Mouse (Mus musculus): ENCODE measurements around the gene Dcaf1.

Dcaf1 gene

GRCm38 (mm10) chr9:106879471-106879870 lies 57.8 kb downstream of the Dcaf1 start:
- no peak for DNase-seq (ENCODE audit: low read depth, low spot score)

GRCm38 (mm10) chr9:106881071-106881755 lies 59.5 kb downstream of the Dcaf1 start:
- DNase-seq (ENCODE audit: low read depth, low spot score): no peak

DNA sequence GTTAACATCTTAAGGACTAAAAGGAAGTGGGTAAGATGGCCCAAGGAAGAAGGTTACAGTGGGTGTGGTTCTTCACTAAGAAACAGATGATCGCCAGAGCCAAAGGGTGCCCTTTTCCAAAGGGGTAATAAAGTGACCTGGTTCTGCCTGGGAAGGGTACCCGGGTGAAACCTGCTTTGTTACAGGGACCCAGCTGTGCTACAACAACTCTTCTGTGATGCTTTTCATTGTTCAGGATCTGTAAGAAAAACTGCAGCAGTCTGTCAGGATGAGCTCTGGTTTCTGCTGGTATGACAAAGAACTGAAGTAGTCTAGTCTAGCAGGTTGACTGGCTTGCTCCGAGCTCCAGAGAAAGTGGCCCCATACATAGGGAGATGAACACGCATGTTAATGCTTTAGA lies 60.5 kb downstream of the Dcaf1 start:
- DNase-seq (ENCODE audit: low read depth, low spot score): no peak

GRCm38 (mm10) chr9:106883085-106883484 lies 61.4 kb downstream of the Dcaf1 start:
- DNase-seq (ENCODE audit: low read depth, low spot score): no peak

DNA sequence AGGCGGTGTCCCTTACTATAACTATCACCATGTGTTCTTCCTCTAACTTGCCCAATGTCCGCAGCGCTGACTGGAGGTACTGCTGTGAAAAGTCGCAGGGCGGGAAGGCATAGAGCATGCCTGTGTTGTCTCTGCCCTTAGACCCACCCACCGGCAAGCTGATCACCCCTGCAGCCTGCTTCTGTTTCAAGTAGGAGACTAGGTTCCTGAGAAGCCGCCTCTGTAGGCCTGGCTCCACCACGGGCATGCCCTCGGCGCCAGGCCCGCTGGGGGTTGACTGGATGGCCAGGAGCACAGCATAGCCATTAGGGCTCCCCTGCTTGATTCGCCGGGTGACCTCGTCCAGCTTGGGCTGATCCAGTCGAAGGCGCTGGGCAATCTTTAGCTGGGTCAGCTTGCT lies 62.6 kb downstream of the Dcaf1 start:
- no peak for DNase-seq (ENCODE audit: low read depth, low spot score)

DNA sequence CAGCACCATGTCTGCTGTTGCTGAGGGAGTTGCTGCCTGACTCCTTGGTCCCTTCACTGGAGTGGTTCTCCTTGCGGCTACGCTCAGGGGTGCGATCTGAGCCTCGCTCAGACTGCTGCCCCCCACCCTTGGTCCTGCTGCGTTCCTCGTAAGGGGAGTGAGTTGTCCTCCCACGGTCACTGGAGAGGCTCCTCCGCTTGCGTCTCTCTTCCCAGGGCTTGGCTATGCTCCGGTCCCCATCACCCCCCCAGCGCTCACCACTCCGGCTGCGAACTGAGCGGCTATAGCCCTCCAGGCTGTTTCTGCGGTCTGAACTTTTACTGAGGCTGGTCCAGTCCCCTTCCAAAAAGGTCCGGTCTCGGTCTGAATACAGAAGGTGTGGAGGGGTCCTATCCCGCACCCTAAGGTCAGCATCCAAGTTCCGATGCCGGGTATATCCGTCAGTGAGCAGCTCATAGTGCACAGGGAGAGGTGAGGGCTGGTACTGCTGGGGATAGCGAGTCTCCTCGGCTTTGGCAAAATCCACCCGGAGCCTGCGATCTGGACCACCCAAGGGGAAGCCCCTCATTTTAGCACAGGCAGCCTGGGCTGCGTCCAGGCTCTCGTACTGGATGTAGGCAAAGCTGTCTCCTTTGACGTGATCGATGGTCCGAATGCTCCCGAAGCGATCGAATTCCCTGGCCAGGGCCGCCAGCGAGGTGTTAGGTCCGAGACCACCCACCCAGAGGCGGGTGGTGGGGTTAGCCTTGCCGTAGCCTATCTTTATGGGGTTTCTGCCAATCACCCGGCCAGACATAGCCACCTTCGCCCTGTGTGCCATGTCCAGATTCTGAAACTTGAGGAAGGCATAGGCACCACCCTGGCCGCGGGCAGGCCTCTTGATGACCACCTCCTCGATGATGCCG lies 63.6 kb downstream of the Dcaf1 start:
- DNase-seq (ENCODE audit: low read depth, low spot score): no peak

DNA sequence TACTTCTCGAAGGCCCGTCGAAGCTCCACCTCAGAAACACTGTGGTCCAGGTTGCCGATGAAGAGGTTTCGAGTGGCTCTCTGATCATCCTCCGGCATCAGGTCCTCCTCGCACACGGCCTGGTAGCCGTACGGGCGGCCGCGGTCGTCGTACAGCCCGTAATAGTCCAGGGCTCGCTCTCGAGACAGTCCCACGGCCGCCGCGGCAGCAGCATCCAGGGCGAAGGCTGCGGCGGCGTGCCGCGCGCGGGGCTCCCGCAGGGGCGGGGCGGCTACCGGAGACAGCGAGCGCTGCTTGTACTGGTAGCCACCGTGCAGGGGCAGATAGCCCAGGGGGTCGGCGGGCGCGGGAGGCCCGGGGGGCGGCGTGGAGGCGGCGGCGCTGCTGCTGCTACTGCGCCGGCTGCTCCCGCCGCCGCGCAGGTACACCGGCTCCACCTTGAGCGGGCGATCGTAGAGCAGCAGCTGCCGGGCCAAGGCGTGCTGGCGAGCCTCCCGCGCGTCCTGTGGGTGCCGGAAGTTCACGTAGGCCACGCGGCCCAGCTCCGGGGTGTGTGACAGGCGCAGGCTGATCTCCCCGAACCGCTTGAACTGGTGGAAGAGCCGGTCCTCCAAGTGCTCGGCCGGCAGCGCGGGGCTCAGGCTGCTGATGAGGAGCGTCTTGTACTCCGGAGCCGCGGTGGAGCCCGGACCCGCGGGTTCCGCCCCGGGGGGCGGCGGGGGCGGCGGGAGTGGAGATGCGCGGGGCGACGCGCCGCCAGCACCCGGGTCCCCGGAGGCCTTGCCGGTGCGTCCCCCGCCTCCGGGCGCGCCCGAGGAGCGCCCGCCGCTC lies 64.4 kb downstream of the Dcaf1 start:
- DNase-seq (ENCODE audit: low read depth, low spot score): no peak

- peak; percentile 98 for DNase-seq (ENCODE audit: low read depth, low spot score)
Observed at GRCm38 (mm10) chr9:106886828-106887702, 65.4 kb downstream of the Dcaf1 start, which contains the start of gene Rbm15b. Rbm15b (minus strand) TSS chr9:106887428.

GRCm38 (mm10) chr9:106888346-106888745 lies 66.7 kb downstream of the Dcaf1 start:
- DNase-seq (ENCODE audit: low read depth, low spot score): no peak

DNA sequence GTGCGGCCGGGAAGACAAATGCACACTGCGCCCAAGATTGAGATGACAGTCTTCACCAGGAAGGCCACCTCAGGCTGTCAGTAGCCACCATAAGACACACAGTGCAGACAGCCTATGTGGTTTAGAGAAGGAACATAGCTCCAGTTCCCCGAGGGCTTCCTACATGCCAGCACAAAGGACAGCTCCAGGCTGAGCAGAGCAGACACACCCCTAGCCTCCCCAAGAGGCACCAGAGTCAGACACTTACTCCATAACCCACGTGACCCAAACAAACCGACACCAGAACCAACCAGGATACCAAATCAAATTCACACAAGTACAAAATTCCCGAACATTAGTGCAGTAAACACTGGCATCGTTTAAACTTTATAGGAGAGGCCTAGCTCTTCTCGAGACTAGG lies 67.6 kb downstream of the Dcaf1 start:
- no peak for DNase-seq (ENCODE audit: low read depth, low spot score)

DNA sequence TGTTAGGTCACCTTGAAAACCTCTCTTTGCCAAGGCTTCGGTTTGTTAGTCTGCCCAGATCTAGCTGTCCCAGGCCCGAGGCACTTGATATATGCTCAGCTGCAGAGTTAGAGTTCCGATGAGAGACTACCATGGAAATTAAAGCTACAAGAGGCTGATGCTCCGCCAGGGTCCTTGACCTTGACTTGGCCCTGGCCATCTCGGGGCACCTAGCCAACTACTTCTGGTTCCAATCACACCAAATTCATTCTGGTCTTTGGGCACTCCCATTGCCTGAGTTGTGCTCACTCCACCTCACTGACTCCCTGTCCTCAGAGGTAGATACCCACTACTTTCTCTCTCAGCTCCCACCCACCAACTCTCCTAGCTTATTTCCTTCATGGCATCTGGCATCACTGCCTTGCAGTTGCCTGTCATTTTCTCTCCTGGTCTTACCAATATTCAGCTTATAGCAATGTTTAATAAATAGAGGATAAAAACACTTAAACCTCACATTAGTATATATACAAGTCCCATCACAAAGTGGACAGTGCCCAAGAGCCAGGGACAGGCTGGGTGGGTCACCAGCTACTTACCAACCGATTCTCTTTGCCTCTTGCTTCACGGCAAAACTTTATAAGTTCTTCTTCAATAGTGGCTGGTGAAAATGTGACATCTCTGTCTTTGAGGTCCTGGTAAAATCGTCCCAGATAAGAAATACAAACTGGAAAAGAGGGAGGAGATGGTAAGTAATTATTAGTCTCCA lies 69.0 kb downstream of the Dcaf1 start:
- no peak for DNase-seq (ENCODE audit: low read depth, low spot score)

DNA sequence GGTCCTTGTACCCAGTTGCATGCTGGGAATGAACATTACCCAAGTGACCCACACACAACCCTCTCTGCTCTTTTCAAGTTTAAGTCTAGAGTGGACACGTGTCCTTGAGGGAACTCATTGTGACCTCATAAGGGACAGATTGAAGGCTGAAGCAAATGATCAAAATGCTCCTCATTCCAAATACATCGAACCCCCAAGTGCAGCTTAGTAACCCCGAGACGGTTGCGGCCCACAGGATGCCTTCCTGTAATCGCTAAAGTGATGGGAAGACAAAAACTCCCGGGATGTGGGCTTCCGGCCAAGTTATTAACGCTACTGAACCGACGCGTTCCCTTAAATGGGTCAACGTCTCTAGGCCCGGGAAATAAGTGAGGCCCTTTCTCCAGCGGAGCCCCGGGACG lies 69.7 kb downstream of the Dcaf1 start:
- DNase-seq (ENCODE audit: low read depth, low spot score): no peak

DNA sequence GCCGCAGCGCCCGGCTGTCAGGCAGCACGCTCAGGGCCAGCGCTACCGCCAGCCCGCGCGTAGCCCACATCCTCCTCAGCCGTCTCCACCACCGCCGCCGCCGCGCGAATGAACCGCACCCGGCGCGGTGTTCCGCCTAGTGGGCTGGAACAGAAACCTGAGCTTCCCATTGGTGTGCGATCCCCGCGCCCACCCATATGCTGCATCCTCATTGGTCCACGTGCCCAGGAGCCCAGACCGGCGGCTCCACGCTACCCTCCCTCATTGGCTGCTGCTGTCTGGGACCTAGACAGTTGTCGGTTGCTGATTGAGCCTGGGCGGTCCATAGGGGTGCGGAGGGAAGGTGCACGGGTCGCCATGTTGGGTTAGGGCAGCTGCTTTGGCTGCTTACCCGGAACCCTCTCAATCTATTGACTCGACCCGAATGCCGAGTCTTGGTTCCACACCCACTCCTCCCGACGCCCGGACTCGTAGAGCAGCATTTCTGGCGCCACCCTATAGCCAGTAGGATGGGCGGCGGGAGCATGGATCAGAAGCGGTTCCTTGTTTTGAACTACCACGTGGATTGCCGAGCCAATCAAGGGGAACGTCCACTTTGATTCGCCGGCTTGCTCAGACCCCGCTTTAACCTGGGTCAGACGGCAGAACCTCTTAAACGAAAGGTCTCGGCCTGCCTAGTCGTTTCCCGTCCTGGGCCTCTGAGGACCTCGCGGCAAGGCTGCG lies 70.3 kb downstream of the Dcaf1 start, which contains the start of gene Manf:
Gene Manf, minus strand, starts transcription at position 151 of the 723 bp plus-strand sequence.
- peak; percentile 98 for DNase-seq (ENCODE audit: low read depth, low spot score)

DNA sequence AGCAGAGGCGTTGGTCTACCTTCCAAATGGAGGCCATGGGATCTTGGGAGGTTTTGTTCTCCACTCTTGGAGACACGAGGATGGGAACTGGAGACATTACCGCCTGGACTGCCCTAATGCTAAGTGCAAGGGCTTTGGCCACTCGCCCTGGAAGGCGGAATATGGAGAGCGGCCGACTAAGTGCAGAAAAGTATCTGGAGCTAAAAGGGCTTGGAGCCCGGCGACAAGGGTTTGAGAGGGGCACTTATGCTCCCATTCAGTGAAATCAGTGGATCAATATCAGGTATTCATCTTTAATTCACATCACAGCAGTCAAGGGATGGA lies 70.8 kb downstream of the Dcaf1 start:
- DNase-seq (ENCODE audit: low read depth, low spot score): no peak

GRCm38 (mm10) chr9:106893327-106893726 lies 71.7 kb downstream of the Dcaf1 start:
- no peak for DNase-seq (ENCODE audit: low read depth, low spot score)

DNA sequence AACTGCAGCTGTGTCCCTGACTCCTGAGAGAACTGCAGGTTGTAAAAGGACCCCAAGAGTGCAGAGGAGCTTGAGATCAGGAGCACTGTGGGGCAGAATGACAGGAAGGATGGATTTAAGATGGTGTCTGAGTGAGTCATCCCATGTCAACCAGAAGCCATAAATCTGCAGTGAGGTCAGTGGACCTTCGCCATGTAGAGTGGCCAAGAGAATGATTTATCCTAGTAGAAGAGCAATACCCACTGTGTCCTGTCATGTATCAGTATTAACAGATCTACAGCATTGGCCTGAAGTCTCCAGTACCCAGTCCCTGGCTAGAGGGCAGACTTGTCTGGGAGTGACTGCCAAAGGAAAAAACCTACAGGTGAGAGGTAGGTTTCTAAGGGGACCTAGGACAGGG lies 77.2 kb downstream of the Dcaf1 start:
- DNase-seq (ENCODE audit: low read depth, low spot score): no peak

DNA sequence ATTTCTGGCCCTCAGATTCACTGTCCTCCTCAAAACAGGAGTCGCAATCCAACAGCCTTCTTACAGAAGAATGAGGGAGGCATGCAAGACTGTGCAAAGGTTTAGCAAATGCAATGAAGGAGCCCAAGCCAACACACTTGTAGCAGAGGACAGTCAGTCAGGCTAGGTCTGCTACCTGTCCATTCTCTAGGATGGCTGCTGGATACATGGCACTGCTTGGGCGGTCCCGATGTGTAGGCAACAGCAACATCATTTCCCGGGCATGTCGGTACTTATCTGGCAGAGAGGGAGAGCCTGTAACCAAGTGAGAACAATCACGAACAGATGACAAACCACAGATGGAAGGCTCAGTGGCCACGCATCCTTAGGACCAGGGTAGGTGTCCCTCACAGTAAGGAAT lies 79.9 kb downstream of the Dcaf1 start:
- no peak for DNase-seq (ENCODE audit: low read depth, low spot score)

GRCm38 (mm10) chr9:106903099-106903790 lies 81.6 kb downstream of the Dcaf1 start:
- no peak for DNase-seq (ENCODE audit: low read depth, low spot score)

DNA sequence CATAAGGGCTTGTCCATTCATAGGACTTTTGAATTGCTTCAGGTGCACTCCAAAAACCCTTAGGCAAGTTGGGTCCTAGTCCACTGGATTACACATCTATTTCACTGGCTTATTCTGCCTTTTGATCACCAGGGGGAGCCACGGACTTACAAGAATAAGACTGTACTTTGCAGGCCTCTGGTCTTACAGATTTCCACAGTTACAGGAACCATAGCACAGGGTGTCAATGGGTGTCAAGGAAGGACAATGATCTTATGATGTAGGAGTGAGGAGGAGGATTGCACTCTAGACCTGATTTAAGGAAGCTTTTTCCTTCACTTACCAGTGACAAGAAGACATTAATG lies 82.1 kb downstream of the Dcaf1 start:
- no peak for DNase-seq (ENCODE audit: low read depth, low spot score)

All from skeletal muscle tissue, adult 2 months (tissue).